Mouse (Mus musculus) T-helper 2 cell (primary cell): ENCODE measurements at regions not wholly inside any gene's neighbourhood (a gene's known extent, or its start where the extent isn't known, plus 50 kb on each side); places are given as distances from the start of the nearest gene placed in this dataset.

ENCODE experiments used
- in situ Hi-C: fragments of 300-600 bp; cut with MboI, MseI; formaldehyde crosslinking; loops from one replicate; pipeline ENCODE4 v1.15.1; 2025; ENCODE audit warnings: high pct_unique_total_duplicates

DNA sequence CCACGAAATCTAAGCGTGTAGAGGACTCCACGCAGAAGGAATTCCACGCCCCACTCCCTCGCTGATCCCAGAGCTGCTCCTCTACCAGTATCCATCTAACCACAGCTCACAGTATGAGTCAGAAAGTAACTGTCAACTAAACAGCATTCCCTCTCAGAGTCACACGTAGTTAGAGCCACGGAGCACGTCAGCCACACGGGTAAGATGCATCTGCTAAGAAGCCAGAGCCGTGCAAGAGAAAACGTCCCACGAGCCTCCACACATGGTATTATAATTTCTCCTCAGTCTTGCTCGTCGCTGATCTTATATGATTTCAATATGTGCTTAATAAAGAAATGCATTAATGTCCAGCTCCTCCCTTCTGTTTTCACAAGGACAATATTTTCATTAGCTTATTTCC, 176.1 kb upstream of the Klf7 start:
- in situ Hi-C loops, result loop anchor here (10.0 kb wide), 1 partner anchor 163 kb away; no protein-coding TSS in a partner anchor

DNA sequence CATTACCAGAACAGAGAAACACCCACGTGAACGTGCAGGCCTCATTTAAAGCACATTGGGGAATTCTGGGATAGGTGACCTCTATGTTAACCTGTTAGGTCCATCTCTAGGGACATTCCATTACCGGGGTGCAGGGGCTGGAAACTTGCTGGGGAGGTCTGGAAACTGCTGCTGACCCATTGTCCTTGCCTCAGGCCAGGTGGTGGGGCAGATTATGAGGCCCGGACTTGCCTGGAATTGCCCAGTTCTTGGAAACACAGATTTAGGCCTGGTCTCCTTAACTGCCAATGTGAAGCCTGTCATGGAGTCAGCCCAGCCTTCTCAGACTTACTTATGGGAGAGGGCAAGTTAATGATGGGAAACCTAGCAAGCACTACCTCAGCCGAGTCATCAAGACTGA, 175.3 kb upstream of the Klf7 start:
- in situ Hi-C loops, result loop anchor here (10.0 kb wide), 1 partner anchor 163 kb away; no protein-coding TSS in a partner anchor

DNA sequence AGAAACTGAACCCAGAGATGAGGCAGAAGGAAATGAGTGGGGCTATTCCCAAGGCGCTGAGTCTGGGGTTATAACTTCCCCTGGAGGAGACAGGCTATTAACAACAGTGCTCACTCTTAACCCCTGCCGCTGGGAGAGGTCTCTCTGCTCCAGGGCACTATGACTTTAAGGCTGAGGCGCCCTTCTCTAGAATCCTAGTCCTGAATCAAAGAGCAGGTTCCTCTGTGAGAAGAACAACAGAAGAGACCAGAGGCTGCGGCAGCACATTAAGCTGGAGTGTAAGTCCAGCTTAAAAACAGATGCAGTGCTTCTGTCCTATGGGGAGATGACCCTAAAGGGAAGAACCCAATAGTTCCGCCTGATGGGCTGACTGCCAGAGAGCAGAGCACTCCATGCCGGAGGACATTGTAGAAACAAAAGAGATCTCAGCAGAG, 173.4 kb upstream of the Klf7 start:
- in situ Hi-C loops, result loop anchor here (10.0 kb wide), 1 partner anchor 161 kb away; no protein-coding TSS in a partner anchor

DNA sequence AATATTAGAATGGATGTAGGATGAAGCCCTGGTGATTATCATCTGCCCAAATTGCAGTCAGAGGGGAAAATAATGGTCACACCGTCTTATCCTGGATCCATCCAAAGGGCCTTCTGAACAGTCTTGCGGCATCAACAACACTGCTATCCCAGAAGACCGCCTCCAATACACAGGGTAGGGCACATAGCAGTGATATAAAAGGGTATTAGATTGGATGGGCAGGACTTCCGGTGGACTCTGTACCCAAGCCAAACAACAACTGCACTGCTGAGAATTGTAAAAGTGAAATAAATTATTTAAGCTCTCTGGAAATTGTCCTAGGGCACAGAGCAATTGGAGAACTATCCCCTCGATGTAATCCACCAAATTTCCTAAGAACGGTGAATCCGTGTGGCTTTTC, 173.0 kb upstream of the Klf7 start:
- in situ Hi-C loops, result loop anchor here (10.0 kb wide), 1 partner anchor 160 kb away; no protein-coding TSS in a partner anchor

DNA sequence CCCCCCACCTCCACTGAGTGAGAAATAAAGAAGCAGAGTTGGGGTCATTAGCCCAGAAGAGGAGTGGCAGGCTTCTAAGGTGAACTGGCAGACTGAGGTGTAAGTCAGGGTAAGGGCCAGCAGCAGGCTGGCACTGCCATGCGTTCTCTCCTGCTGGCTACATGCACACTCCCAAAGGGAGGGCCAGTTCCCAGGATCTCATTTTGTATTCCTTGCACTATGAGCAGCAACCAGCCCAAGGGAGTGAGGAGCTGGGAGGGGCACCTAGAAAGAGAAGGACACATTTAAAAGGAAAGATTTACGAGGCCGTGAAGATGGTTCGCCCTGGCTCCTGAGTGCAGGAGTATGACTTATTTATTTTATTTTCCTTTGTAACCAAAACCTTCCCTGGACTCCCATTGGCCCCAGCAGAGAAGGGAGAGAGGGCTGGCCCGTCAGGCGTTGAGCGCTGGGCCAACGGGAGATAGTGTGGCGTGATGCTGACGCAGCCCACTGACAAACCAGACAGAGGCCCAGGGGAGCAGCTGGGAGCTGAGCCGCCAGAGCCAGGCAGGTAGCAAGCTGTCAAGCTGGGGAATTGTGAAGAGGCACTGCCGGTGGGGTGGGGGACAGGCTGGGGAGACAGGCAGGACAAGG, 166.8 kb upstream of the Klf7 start:
- in situ Hi-C loops, result no loop called here

DNA sequence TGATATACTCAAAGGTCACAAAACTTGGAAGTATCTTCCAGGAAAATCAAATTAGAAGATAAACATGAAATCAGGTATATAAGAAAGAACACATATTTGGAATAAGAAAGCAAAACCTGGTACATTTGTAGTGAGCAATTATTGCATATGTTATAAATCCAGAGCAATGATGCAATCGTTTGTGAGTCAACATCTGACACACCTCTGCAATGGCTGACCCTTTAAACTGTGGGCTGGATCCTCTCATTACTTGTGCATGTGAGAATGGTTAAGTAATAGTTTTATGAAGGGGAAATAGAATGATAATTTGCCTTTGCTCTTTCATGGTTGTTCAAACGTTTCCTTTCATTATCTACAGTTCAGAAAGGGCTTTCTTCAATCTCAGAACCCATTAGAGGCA, 165.0 kb upstream of the Klf7 start:
- in situ Hi-C loops, result no loop called here

DNA sequence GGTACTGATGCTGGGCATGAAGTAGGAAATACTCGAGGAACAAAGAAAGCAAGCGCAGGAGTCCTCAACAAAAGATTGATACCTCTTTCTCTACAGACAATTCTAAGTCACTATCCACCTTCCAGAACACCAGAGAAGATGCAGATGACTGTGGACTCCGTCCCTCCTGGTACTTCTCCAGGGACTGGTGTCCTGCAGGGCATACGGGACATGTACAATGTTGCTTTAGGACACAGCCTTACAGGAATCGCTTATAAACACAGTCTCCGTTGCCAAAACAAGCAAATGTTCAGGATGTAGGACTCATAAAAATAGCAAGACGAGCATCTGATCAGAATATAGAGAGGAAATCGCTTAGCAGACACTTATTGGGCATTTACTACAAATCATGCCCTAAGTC, 162.6 kb upstream of the Klf7 start:
- in situ Hi-C loops, result no loop called here

DNA sequence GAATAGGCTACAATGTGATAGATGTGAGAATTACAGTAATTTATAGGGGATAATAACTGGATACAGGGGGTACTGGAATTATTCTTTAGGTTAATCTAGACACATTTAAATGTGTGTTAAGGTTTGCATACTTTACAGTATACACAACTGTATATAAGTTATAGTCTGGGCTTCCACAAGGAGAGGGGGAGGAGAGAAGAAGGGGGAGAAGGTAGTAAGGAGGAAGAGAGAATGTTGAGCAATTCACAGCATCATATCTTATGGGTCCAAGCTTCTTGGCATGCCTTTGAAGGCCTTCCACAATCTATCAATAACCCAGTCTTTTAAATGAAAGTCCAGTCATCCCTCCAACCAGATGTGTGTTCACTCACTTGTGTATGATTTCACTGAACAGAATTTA, 153.8 kb upstream of the Klf7 start:
- in situ Hi-C loops, result no loop called here

DNA sequence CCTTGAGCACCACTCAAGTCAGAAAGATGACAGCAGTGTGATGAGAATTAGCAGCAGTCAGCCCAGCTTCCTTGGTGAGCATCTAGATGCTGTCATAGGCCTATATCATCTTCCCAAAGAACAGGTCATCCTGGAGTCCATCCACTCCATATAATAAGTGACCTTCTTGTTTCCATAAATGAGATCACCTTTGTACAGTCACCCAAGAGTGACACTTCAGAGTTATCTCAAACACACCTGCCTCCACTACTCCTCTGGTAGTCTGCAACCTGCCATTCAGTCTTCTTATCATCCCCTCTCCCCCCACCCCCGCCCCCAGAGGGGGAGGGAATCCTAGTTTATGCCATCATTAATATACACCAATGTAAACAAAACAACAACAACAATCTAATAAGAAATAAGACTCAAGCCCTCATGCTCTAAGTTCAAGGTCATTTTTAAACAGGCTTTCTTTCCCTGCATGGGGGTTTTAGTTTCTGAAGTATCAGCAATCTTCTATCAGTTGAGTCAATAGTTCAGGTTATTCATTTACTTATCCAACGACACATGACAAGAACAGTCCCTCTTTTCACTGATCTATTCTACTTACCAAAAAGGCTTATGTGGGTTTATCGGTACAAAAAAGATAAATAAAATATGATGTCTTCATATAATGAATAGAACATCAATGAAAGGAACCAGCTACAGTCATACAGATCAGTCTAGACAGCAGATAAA, 153.2 kb upstream of the Klf7 start:
- in situ Hi-C loops, result no loop called here

DNA sequence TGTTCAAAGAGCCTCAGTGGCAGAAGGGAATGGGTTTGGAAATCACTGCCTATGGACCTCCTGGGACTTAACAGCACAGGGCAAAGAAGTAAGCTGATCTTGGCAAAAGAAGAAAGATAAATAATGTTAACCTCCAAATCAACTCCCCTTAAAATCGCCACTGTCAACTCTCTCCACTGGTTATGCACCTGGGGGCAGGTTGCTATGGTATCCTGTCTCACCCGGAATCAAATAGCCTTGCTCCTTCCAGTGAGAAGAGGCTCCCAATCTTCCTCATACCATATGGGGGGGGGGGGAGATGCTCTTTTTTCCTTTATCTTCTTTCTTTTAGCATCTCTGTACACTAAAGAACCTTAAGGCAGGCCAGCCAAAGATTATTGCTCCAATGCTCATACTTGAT, 135.2 kb upstream of the Klf7 start:
- in situ Hi-C loops, result no loop called here

DNA sequence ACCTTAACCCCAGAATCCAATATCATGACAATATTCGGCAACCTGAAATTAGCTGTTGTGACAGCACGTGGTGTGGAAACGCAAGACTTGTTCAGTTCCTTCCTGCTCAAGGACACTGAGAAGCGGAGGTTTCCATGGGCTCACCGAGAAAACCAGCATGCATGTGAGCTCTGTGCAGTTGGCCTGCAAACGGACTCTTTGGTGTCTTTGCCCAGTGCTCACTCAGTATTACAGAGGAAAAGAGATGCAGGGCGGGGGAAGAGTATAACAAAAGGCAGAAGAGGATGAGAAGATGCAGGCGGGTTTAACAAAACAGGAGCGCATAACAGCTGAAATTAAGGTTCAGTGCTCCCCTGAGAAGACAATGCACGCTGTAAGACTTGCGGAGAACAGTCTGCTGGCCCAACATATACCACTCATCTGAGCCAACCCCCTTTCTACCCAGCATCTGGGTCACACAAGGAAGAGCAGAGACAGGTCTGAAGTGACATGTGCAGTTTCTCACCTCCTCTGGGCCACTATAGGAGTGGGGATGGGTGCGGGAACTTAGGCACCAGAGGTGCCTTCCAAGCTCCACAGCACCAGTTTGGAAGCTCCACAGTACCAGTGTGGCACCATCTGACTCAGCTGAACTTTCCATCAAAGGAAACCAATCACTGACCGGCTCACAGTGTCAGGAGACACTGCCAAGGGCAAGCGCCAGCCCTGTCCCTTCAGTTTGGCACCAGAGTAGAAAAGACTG, 133.6 kb upstream of the Klf7 start:
- in situ Hi-C loops, result no loop called here

DNA sequence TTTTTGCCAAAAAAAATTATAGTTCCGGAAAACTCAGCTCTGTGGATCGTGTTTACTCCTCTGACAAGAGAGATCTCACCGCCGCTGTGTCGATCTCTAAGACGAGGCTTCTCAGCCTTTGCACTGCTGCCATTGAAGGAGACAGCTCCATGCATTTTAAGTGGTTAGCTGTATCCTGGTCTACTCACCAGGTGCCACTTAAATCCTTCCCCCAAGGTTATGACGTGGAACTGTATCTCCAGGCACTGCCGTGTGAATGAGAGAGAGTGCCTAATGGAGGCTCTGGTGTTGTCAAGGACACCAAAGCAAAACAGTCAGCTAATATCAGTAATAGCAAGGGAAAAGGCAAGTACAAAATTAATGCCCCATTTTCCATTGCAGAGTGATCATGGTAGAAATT, 132.6 kb upstream of the Klf7 start:
- in situ Hi-C loops, result no loop called here

DNA sequence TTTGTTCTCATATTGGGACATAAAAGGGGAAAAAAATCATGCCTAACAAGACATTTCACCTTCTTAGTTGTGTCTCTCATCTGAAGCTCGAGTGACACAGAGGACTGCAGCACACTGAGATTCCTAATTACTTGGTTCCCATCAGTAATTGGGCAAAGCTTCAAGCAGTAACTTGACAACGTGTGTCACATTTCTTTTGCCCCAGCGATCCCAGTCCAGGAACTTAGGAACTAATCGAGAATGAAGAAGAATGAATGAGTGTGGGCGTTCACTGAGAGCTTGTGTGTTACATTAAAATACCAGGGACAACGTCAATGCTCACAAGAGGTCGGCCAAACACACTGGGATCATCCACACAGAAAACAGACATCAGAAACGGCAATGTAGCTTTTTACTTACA, 131.9 kb upstream of the Klf7 start:
- in situ Hi-C loops, result no loop called here

DNA sequence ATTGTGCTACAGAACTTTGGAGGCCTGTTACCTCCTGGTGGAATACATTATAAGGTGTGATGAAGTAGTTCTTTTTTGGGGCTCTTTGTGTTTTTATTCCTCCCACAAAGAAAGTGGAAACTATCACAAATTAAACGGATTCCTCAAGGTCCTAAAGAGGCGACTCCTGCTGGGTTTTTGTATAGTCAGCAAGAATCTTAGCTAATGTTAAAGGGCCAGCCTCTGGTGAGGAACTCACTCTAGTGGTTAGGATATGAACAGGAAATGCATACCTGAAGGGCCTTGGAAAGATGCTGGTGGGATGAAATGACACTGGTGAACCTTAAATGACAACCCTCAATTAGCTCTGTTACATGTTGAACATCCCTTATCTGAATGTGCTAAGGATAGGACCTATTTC, 120.3 kb upstream of the Klf7 start:
- in situ Hi-C loops, result no loop called here

DNA sequence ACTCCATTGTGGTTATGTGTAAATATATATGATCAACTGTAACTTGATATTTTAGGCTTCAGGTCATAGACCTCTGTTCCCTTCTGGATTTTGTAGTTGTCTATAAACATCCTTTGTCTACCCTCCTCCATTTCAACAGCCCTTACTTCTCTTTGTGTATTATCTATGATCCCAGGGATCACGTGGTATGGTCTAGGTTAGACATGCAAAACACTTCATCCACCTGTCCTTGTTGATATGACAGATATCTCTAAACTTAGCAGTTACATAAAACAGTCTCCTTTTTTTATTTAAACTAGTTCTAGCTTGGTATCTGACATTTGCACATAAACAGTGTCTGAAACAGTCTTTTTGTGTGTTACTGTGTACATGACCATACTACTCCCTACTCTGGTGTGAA, 107.6 kb upstream of the Klf7 start:
- in situ Hi-C loops, result no loop called here

DNA sequence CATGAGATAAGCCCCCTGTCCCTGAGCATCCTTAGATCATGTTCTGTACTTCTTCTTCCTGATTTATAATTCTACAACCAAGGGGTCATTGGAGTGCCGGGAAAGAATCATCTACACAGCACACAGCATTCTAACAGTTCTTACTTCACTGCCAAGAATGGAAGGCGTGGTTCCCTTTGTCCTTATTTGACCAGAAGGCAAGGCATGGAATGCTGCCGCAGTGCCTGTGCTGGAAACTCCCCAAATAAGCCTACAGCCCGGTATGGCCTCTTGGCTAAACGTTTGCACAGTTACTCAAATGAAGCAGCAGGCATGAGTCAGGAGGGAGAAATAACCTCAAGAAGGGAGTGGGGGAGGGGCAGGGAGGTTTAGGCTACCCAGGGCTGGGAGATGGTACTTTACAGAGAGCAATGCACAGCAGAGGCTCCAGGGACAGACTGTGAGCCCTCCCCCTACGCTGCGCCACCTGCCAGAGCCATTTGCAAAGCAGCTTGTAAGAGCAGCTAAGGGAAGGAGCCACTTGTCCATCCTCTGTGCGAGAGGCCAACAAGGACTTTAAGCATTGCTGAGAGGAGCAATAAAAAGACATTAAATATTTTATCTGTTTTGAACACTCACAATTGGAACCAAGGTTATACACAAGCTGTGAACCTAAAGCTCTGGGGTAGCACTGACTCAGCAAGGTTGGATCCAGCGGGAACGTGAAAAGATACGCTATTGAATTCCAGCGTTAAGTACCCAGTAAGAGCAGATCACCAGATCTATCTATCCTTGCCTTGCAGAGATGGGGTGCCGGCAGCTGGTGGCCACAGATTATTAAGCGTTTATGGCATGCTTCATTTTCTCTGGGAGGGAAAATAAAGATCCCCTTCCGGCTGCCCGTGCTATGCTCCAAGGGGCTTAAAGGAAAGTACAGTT, 104.2 kb upstream of the Klf7 start:
- in situ Hi-C loops, result no loop called here

DNA sequence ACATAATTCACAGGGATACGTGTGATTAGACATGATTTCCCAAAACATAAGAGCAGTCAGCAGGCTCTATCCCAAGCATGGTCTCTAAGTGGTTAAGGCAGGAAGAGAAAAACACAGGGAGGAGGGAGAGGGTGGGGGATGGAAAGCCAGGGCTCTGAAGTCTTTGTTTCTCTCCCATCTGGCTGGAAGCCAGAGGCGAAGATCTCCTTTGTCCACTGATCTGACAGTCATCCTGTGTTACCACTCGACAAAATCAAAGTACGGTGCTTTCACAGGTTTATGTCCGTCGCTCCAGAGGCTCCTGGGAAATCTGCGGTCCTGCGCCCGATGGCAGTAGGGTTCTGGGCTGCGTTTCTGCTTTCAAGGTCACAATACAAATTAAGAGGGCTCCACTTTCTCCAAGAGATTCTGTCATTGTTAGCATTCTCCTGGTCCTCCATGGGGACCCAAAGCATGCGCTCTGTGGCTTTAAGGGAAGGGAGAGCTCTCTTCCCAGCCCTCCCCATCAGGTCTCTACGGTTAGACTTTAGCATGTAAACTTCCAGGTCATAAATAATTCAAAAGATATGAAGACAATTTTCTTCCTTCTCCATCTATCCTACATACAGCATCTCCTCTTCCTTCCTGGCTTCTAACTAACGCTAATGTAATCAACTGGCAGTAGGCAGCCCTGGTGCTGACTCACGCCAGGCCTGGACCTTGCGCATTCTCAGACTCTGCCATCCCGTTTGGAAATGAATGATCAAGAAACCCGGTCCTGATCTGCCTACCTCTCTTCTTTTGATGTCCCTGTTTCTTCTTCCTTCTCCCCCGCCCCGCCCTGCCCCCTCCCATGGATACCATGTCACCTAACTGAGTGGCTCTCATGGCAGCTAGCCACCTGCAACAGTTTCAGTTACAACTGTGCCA, 102.0 kb upstream of the Klf7 start:
- in situ Hi-C loops, result no loop called here

DNA sequence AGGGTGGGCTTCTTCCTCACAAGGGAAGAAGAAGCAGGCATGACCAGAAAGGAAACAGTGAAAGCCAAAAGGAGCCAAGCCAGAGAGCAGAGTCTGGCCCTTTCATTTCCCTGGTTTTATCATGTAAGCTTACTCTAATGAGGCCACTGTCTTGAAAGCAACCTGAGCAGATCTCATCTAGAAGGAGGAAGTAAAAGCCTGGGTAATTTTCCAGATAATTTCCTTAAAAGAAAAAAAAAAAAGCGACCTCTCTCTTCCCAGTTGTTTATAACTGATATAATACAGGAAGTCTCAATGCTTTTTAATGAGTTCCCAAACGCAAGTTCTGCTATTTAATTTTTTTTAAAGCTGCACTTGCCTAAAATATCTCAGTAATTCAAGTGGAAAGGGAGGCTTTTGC, 100.4 kb upstream of the Klf7 start:
- in situ Hi-C loops, result no loop called here

DNA sequence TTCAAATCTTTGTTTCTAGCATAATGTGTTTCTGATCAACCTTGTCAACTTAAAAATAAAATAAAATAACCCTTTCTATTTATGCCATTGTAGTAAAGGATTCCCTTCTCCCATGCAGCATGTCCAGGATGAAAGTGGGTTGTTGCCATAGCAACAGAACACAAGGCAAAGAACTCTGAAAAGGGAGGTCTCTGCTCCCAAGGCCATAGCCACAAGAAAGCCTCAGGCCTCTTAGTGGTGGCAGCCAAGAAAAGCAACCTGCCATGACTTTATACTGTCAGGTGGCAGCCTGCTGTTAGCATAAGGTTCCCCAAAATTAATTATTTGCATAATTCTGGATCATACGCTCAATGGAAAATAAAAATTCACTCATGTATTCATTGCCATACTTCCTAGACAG, 98.4 kb upstream of the Klf7 start:
- in situ Hi-C loops, result no loop called here

DNA sequence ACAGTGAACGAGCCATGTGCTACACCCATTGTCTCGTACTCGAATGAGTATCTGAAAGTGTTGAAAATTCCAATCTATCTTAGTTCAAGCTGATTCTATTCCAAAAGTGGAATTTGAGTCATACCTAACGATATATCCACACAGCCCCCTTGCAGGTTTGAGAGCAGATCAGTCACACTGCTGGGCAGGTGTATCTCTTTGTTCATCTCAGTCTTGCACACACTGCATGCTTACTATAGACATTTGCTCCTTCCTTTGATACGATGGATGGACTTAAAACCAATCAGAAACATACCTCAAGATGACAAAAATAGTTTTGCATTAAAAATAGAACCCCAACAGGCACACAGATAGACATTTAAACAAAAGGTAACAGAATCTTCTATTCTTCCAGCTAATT, 98.0 kb upstream of the Klf7 start:
- in situ Hi-C loops, result no loop called here

DNA sequence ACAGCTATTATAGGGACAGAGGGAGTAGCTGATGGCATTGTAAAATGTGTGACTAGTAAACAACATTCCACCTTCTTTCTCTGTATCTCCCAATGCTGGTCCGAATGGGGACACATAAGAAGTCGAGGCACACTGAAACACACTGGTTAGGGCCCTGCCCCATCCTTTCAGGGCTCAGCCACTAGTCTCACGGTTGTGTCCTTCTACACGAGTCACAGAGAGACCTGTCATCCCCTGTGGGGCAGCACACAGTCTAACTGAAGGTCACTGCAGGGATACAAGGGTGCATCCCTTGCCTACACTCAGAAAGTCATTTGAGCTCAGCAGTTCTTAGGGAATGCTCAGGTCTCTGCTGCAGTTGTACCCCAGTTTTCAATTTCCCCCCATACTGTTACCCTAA, 93.6 kb upstream of the Klf7 start:
- in situ Hi-C loops, result loop anchor here (10.0 kb wide), 1 partner anchor 891 kb away; no protein-coding TSS in a partner anchor
